Mouse (Mus musculus): ENCODE measurements around the gene Fam172a. TPM values are rescaled to one million over a fixed set of nuclear protein-coding genes. Genes with fewer than 3 reads are reported as not detected.

Gene Fam172a
- polyA plus RNA-seq, 1 experiment from 2014 or later = 28.7 TPM

DNA sequence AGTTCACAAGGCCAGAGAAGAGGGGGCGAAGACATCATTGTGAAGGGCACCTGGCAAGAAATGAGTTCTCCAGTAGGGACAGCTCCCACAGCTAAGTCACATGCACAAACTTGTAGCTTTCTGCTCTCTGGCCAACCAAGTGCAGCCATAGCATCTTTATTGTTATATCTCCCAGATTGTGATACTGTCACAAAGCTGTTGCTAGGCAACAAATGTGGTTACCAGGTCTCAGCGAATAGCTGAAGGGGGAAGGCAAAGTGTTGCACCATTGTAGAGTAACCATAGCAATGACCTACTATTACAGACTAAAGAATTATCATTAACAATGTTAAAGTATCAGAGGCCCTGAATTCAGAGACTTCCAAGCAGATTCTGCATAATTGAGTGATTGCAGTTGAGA is 460.3 kb downstream of the Fam172a start:
- whole genome bisulfite sequencing = 57% methylated on average over 2 of the region's 2 CpGs
- DNase-seq (ENCODE audit: low spot score) (no peak), ATAC-seq (replicated peaks; ENCODE audit: low FRiP score, low read depth) (no peak)
- Histone ChIP-seq H3K27me3 (ENCODE audit: insufficient read depth, low read length) (peaks cover 10% of the 10 kb centered on the region), H3K36me3 (ENCODE audit: insufficient read depth, low read length) (no peaks in the 10 kb centered on the region), H3K27ac (no peak overlapping the region), H3K9me3 (replicated peaks; ENCODE audit: low read length) (no peaks in the 10 kb centered on the region), H3K9ac (ENCODE audit: low read depth, low read length) (no peak overlapping the region), H3K4me1 (replicated peaks; ENCODE audit: insufficient read depth, low read length) (no peaks in the 10 kb centered on the region), H3K4me3 (replicated peaks; ENCODE audit: low read depth, low read length) (no peak overlapping the region), H3K4me2 (ENCODE audit: low read length) (no peak overlapping the region)
- TF ChIP-seq CTCF (IDR thresholded peaks at IDR 0.05; ENCODE audit: low read depth) = no peak

DNA sequence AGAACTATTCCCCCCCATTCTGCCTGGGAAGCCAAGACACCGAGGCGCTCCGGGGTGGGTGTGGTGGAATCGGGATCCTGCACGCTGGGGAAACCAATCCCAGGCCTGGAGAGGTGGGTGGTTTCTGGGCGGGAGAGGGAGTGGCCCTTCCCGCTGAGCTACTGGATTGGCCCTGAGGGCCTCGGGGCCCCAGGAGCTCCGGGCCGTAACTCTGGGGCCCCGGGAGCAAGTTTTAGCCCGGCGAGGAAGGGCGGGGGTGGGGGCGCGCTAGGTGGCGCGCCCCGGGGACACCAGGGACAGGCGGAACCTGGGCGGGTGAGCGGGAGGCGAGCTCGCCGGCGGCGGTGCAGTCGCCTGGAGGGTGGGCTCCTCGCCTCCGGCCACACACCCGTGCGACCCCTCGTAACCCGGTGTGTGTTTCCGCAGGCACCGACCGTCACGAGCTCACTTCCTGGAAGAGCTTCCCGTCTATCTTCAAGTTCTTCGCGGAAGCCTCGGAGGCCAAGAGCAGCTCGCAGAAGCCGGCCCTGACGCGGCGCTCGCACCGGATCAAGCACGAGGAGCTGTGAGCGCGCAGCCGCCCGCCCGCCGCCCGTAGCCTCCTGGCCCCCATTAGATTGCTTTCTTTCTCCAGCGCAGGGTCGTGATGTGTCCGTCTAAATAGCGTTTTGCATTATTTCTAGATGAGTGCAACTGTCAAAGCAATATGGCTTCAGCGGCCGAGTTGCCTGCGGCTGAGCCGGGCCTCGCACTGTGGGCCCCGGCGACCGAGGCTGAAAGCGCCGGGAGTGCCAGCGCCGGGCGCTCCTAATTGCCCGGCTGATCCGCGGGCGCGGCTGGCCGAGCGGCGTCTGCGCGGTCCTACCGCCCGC is 461.5 kb downstream of the Fam172a start:
- H3K9ac ChIP-seq (ENCODE audit: low read depth, low read length) = peak overlapping the region; percentile 58
- H3K4me3 ChIP-seq (replicated peaks; ENCODE audit: low read depth, low read length) = peak overlapping the region; percentile 59
- no peaks in the 10 kb centered on the region for H3K4me1 ChIP-seq (replicated peaks; ENCODE audit: insufficient read depth, low read length)
- no peaks in the 10 kb centered on the region for H3K36me3 ChIP-seq (ENCODE audit: insufficient read depth, low read length)
- WGBS = under 1% methylated on average over 79 of the region's 86 CpGs
- no peaks in the 10 kb centered on the region for H3K9me3 ChIP-seq (replicated peaks; ENCODE audit: low read length)
- peak; percentile 97 for ATAC-seq (replicated peaks; ENCODE audit: low FRiP score, low read depth)
- peaks cover 10% of the 10 kb centered on the region for H3K27me3 ChIP-seq (ENCODE audit: insufficient read depth, low read length)
- DNase-seq (ENCODE audit: low spot score) = peak; percentile 88
- TF ChIP-seq CTCF (IDR thresholded peaks at IDR 0.05; ENCODE audit: low read depth) = peak; percentile 36; the same call in 1 of the 2 replicates
- no peak overlapping the region for H3K27ac ChIP-seq
- H3K4me2 ChIP-seq (ENCODE audit: low read length) = peak overlapping the region; percentile 99

DNA sequence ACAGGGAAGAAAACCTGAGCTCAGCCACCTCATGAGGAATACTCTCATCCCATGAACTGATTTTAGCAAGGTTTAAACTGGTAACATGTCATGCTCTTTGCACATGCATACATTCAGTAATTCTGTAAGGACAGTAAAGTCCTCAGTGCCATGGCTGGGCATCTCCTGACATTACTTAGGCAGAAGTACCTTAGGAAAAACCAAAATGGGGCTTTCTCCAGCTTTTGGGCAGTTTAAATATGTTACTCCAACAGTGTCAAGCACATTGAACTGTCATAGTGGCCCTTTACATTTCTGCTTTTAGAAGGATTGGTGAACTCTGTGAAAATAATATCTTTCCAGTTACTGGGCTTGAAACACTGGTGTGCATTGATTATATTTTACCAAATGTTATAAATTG is 463.1 kb downstream of the Fam172a start:
- no peak for ATAC-seq (replicated peaks; ENCODE audit: low FRiP score, low read depth)
- Histone ChIP-seq H3K27ac (no peak overlapping the region), H3K27me3 (ENCODE audit: insufficient read depth, low read length) (peaks cover 10% of the 10 kb centered on the region), H3K4me1 (replicated peaks; ENCODE audit: insufficient read depth, low read length) (no peaks in the 10 kb centered on the region), H3K4me3 (replicated peaks; ENCODE audit: low read depth, low read length) (no peak overlapping the region), H3K4me2 (ENCODE audit: low read length) (no peak overlapping the region), H3K9ac (ENCODE audit: low read depth, low read length) (no peak overlapping the region), H3K9me3 (replicated peaks; ENCODE audit: low read length) (no peaks in the 10 kb centered on the region), H3K36me3 (ENCODE audit: insufficient read depth, low read length) (no peaks in the 10 kb centered on the region)
- no peak for DNase-seq (ENCODE audit: low spot score)
- no peak for TF ChIP-seq CTCF (IDR thresholded peaks at IDR 0.05; ENCODE audit: low read depth)

DNA sequence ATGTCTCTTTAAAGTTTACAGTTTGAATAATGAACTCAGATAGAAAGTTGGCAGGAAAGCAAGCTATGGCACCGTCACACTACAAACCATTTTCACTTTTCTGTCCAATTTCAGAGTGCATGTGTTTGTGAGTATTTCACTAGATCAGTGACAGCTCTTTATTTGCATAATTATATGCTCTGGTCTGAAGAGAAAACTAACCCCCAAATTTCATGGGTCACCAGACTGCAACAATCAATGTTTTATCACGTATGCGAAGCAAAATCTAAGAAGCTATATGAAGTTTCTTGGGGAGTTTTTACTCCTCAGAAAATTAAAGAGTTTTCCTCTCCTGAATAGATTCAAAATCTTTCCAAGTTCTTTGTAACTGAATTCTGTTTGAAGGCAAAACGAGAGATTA is 466.3 kb downstream of the Fam172a start:
- no peak overlapping the region for H3K9ac ChIP-seq (ENCODE audit: low read depth, low read length)
- H3K9me3 ChIP-seq (replicated peaks; ENCODE audit: low read length) = no peaks in the 10 kb centered on the region
- H3K36me3 ChIP-seq (ENCODE audit: insufficient read depth, low read length) = no peaks in the 10 kb centered on the region
- TF ChIP-seq CTCF (IDR thresholded peaks at IDR 0.05; ENCODE audit: low read depth) = no peak
- ATAC-seq (replicated peaks; ENCODE audit: low FRiP score, low read depth) = no peak
- 51% methylated on average over 4 of the region's 4 CpGs for WGBS
- no peak for DNase-seq (ENCODE audit: low spot score)
- no peaks in the 10 kb centered on the region for H3K4me1 ChIP-seq (replicated peaks; ENCODE audit: insufficient read depth, low read length)
- H3K27me3 ChIP-seq (ENCODE audit: insufficient read depth, low read length) = peaks cover 32% of the 10 kb centered on the region
- H3K4me3 ChIP-seq (replicated peaks; ENCODE audit: low read depth, low read length) = no peak overlapping the region
- no peak overlapping the region for H3K27ac ChIP-seq
- H3K4me2 ChIP-seq (ENCODE audit: low read length) = no peak overlapping the region

DNA sequence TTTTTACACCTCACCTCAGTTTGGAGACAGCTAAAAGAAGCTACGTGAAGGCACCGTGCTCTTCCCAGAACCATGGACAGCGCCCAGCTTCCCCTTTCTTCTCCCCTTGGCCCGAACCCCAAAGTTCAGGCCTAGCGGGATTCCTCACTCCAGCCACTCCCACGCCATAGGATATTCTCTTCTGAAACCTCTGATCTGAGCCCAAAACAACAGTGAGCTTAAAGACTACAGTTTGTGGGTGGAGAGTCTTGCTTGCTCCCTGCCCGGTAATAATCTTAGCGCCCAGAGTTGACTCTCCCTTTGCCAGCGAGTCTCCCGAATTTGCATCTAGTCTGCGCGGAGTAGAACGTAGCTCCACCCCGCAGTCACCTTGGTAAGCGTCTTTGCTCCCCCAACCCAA is 469.5 kb downstream of the Fam172a start:
- 2% methylated on average over 15 of the region's 15 CpGs for WGBS
- DNase-seq (ENCODE audit: low spot score) (no peak), ATAC-seq (replicated peaks; ENCODE audit: low FRiP score, low read depth) (no peak)
- Histone ChIP-seq H3K27me3 (ENCODE audit: insufficient read depth, low read length) (peaks cover 50% of the 10 kb centered on the region), H3K9ac (ENCODE audit: low read depth, low read length) (no peak overlapping the region), H3K27ac (no peak overlapping the region), H3K4me3 (replicated peaks; ENCODE audit: low read depth, low read length) (no peak overlapping the region), H3K36me3 (ENCODE audit: insufficient read depth, low read length) (no peaks in the 10 kb centered on the region), H3K4me1 (replicated peaks; ENCODE audit: insufficient read depth, low read length) (no peaks in the 10 kb centered on the region), H3K9me3 (replicated peaks; ENCODE audit: low read length) (no peaks in the 10 kb centered on the region), H3K4me2 (ENCODE audit: low read length) (no peak overlapping the region)
- no peak for TF ChIP-seq CTCF (IDR thresholded peaks at IDR 0.05; ENCODE audit: low read depth)

DNA sequence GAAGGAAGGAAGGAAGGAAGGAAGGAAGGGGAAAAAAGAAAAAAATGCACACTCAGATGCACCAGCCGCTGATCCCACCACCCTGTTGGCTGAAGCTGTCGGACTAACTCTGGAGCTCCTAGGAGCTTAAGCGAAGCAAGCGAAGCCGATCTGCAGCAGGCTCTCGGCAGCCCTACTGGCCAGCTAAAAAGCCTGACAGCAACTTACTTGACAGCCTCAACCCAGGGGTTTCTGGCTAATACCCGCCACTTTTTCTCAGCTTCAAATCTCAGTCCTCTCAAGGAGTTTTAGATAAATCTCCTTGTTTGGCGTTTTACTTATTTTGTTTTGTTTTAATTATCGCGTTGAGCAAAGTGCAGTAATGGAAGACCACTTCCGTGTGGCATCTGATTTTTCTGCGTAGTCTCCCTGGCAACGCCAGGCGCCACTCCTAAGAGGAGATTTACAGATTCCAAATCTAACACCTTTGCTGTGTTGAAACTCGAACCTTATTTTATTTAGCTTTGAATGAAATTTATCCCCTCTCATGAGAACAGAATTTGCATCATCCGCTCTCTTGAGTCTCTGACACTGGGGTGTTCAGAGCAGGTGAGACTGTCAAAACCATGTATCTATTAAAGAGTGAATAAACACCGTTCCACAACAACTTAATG is 470.3 kb downstream of the Fam172a start:
- Histone ChIP-seq H3K27me3 (ENCODE audit: insufficient read depth, low read length) (peaks cover 57% of the 10 kb centered on the region), H3K27ac (no peak overlapping the region), H3K4me1 (replicated peaks; ENCODE audit: insufficient read depth, low read length) (no peaks in the 10 kb centered on the region), H3K36me3 (ENCODE audit: insufficient read depth, low read length) (no peaks in the 10 kb centered on the region), H3K4me2 (ENCODE audit: low read length) (no peak overlapping the region), H3K4me3 (replicated peaks; ENCODE audit: low read depth, low read length) (no peak overlapping the region), H3K9ac (ENCODE audit: low read depth, low read length) (no peak overlapping the region), H3K9me3 (replicated peaks; ENCODE audit: low read length) (no peaks in the 10 kb centered on the region)
- ATAC-seq (replicated peaks; ENCODE audit: low FRiP score, low read depth) (no peak), DNase-seq (ENCODE audit: low spot score) (no peak)
- TF ChIP-seq CTCF (IDR thresholded peaks at IDR 0.05; ENCODE audit: low read depth) = no peak
- WGBS = 7% methylated on average over 17 of the region's 17 CpGs
